Mouse (Mus musculus): Measurements from ENCODE around the gene Hoxa3.
A peak's percentile ranks its signal among the peaks of the same experiment; 100 is the strongest.

Hoxa3 gene

DNA sequence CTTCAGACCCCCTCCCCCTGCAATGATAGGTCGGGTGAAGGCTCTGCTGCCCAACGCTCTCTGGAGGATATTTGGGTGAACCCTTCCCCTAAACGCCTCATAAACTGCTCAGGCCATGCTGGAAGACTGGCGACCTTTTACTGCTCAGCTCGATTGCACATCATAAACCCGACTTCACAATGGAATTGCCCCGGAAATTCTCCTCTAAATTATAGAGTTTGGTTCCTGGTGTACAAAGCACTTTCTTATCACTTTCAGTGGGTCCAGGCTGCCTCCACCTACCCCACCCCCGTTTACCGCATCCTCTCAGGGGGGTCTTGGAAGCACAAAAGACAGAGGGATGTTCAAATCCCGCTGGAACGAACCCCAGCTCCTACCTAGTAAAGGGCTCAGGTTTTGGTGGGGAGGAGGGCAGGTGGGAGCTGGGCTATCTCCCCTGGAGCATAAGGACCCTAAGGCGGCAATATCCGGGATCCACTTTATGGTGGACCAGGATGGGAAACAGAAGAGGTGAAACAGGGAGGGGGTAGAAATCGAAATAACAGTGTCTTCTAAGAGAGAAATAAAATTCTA is 5.6 kb upstream of the Hoxa3 start:
- no peak for DNase-seq (ENCODE audit: low spot score)

DNA sequence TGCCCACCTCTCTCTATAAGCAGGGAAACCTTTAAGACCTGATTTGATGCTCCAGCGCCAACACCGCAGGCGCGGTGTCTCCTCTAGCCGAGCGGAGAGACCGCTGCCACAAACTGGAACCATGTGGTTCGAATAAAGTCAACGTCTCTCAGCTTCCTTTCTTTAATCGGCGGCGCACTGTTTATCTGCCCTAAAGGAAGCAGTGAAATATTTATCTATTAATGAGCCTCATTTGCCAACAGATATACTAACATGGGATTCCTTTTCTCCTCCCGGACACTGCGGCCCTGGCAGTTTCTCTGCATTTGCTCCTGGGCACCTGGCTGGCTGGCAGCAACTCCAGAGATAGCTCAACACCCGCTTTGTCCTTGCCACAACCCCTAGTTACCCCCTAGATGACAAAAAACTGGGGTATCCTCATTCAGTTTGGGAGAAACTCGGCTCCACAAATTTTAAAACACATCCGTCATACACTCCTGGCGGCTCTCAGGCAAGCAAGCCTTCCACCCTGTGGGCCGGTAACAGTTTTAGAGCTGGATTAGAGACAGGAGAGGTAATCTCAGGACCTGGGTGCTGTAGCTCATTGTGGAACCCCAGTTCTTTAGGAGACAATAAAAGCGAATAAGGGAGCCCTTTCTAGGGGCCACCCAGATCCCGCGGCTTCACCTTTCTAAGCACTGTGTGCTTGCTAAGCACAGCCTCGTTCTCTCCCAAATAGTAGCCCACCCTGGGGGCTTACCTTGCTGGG is 4.9 kb upstream of the Hoxa3 start:
- no peak for DNase-seq (ENCODE audit: low spot score)

DNA sequence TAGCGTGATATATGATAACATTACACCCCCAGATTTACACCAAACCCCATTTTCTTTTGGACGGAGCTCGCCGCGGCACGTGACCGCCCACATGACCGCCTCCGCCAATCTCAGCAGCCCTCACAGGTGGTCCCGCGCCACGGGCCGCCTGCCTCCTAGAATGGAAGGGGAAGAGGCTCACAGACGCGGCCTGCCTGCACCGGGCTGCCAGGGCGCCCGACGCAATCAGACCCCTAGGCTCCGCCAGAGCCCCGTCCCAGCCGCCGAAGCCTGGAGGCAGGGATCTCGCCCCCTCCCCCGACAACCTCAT is 4.3 kb upstream of the Hoxa3 start:
- no peak for DNase-seq (ENCODE audit: low spot score)

DNA sequence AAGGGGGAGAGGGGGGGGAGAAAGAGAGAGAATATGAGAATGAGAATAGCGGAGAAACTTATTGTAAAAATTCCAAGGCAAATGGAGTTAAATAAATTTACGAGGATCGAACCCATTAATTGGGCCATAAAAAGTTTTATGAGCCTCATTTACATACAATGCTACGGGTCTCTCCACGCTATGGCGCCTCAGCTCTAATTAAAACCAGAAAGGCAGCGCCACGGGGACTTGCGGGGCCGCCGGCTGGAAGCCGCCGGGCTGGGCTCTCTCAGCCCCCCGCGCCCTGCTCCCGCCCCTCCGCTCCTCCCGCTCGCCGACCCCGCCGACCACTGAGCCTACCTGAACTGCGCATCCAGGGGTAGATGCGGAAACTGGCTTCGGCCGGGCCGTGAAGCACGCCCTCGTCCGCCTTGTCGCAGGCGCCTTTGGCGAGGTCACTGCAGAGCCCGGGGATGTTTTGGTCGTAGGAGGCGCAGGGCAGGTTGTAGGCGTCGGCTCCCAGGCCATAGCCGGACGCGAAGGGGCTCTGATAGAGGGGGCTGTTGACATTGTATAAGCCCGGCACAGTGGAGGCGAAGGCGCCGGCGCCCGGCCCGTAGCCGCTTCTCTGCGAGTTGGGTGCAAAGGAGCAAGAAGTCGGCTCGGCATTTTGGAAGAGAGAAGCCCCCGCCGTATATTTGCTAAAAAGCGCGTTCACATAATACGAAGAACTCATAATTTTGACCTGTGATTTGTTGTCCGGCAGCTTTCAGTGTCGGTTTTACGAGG is 3.7 kb upstream of the Hoxa3 start:
- DNase-seq (ENCODE audit: low spot score), result no peak

DNA sequence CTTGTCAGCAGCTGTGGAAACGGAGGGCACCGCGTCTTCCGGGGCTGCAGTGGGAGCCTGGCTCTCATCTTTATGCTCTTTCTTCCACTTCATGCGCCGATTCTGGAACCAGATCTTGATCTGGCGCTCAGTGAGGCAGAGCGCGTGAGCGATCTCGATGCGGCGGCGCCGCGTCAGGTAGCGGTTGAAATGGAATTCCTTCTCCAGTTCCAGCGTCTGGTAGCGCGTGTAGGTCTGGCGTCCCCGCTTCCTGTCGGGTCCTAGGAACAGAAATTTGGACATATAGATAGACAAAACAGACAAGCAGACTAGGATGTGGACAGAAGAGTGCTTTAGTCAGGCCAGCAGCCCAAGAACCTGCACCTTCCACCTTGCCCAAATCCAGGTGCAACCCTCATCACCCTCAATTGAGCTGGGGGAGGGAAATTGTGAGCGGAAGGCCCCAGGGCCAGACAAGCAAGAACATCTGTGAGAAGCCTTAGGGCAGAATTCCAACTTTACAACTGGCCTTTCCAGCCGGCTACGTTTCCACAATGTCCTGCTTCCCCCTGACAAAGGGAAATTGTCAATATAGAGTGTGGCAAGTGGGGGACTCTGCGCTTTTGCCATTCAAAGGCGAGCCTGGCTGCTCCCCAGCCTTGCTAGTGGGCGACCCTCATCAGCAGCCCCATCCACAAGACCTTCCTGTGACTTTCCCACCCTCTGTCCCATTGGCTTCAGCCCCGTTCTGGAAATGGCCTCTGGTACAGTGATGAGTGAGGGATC is 2.8 kb upstream of the Hoxa3 start:
- DNase-seq (ENCODE audit: low spot score), result no peak

DNA sequence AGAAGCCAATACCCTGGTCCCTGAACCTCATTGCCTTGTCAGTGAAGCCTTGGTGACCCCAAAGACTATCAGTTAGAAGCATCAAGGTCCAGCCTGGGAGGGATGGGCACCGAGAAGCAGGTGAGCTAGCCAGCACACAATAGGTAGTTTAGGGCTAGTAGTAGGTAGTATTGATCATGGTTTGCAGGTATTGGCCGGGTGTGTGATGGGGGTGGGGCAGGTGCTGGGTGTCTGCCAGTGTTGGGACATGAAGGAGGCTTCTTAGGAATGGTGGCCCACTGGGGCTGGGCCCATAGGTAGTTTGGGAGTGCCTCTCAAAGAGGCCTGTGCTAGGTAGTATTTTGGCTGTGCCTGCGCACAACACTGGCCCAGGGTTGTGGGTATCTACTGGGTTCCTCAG is 1.9 kb upstream of the Hoxa3 start:
- no peak for DNase-seq (ENCODE audit: low spot score)

DNA sequence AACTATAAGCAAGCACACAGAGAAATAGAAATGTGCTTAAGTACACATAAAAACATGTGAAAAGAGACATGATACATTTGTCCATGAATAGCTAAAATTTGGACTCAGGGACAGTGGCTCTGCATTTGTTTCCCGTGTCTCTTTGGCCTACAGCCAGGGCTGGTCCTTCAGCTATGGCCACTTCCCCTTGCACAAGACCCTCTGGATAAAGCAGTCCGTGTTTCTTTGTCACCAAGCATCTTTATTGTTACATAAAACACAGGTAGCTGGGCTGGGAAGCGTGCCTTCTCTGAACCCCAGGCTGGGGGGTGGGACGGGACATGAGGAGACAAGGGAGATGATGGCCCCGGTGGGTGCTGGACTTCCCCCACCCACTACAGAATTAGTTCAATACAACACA is 1.1 kb upstream of the Hoxa3 start:
- DNase-seq (ENCODE audit: low spot score), result no peak

DNA sequence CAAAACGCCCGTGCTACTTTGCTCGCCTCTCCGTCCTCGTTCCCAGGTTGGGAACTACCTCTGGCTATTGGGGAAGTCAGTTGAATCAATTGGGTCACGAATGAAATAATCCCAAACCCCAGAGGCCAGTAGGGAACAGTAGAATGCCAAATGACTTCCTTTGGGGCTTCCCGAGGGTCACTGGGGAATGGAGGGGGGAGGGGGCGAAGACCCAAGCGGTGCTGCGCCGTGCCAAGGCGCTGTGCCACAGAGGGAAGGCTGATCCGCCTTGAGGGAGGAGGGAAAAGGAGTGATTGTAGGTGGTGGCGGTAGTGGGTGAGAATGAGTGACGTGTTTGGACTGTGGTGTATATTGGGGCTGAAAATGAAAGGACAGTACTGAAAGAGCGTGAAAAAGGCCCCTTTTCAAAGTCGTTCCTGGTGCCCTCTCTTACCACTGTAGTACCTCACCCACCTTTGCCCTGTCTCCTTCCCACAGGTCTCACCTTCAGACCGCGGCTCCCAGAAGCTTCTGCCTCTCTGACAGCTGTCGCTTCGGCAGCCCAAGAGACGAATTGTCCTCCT is 499 bp downstream of the Hoxa3 start:
- no peak for DNase-seq (ENCODE audit: low spot score)

DNA sequence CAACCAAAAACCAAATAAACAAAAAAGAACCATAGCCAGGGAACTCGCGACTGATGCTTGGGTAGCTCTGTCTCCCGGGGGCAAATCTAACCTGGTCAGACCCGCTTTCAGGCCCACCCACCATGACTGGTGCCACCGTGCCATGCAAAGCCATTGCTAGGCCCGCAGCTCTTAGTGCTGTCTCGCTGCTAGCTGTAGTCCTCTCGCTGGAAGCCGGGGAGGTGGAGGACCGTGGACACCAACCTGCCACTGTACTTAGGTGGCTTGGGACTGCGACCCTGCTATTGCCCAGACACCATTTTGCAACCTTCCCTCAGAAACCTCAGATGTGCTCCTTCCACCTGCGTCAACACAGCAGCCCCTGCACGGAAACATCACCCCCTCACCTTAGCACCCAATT is 1.2 kb downstream of the Hoxa3 start:
- no peak for DNase-seq (ENCODE audit: low spot score)

DNA sequence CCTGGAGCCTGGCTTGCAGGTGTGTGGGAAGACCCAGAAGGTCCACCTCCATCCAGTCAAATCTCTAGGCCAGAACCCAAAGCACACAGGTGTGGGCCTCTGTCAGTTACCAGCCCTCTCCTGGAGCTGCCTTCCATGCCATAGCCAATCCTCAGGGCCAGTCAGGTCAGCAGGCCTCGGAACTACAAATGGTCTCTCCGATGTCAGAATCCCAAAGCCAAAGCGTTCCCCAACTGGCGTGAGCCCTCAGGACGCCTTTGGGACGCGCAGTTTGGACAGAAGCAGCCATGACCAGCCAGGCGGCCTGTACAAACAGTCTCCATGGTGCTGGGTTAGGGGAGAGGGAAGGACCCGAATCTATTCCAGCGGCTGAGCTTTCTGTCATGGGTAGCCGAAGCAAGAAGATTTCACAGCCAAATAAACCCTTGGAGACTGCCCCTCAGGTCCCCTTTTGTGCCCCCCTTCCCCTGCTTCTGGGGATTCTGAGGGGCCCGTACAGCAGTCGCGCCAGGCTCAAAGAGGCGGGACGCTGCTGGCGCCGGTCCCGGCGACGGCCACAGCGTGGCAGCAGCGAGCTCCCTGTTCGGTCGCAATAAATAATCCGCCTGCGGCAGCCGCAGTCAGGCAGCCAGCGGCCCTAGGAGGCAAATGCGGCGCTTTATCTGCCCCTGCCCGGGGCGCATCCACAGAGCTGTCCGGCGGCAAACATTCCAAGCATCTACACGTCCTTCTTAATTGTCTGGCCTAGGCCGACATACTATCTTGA is 1.8 kb downstream of the Hoxa3 start:
- peak; percentile 51 for DNase-seq (ENCODE audit: low spot score)

DNA sequence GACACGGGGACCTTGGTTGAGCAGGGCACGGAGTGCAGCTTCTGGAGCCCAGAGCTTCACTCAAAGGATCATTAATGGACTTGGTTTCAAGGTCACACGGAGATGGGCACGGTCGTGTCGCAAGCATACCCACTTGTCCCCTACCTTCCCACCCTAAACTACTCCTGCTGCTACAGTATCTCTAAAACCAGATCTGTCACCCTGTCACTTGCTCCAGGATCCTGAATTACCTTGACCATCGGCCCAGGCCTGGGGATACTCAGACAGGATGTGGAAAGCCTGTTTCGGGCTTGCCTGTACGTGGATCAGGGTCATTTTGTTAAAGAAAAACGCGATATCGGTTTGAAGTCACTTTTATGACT is 3.5 kb downstream of the Hoxa3 start:
- DNase-seq (ENCODE audit: low spot score), result no peak

DNA sequence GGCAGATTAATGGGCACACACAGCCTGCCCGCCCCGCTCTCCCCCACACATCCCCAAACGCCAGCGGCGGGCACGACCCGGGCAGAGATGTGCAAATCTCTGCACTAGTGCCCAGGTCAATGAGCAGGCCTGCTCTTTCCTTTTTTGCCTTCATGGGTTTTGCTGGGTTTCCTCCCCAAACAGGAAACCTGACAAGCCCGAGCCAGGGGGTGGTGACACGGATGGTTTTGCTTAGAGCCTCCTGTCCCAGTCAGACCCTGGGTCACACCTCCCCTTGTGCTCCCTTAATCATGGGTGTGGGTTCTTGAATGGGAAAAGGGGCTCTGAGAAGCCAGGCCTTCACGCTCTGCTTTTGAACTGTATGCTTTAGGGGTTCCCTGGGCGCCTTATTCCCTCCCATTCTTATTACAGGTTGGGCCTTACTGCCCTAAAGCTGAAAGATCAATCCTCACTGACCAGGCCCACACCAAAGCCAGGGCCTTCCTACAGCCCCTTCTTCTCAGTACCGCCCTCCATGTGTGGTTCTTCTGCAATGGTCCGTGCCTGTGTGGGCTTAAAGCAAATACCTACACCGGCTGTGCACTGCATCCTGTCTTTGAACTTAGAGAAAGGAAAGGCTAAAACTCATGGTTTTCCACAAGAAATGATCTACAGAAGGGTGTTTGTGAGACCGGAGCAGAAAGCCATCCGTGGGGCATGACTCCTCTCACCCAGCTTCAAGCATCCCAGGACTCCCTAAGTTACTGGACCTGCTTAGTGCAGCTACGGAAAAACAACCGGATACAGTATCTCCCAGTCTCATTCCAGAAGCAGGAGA is 4.1 kb downstream of the Hoxa3 start:
- DNase-seq (ENCODE audit: low spot score), result no peak

DNA sequence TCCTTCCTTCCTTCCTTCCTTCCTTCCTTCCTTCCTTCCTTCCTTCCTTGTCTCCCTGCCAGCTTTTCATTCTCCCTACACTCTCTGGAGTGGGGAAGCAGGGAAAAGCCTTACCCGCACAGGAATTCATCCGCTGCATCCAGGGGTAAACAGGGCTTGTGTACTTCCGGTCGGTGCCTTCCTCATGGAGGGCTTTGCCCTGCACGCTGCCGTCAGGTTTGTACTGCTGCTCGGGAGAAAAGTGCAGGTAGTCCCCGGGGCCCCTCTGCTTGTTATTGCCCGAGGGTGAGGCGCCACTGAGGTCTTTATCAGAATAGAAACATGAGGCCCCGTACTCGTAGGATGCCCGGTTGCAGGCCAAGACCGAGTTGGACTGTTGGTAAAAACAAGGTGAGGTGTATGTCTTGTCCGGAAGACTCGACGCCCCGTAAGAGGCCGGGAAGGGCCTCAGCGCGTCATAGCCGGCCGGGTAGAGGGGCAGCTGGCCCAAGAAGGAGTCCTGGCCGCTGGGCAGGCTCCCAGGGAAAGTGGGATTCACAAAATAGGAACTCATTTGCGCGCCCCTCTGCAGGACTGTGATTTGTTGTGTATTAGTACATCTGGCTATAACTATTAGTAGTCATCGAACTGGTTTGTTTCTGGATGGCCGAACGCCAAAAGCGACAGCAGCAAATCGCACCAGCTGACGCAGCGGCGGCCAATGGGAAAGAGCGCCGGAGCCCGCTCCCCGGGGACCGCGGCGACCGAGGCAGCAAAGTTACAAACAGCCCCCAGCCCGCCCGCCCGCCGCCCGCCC is 4.9 kb downstream of the Hoxa3 start, which contains the start of gene Hoxa6:
TSS of gene Hoxa6 (minus strand) at position 651 of the 796 bp plus-strand sequence.
- DNase-seq (ENCODE audit: low spot score), result no peak

DNA sequence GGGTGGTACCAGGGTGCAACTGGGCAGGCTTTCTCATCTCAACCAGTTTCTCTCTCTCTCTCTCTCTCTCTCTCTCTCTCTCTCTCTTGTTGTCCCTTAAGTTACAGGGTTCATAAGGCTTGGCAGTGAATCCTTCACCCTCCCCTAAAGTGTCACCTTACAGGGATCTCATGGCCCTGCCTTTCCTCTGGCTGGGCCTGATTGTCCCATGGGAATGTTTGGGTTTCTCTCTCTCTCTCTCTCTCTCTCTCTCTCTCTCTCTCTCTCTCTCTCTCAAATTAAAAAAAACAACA is 5.5 kb downstream of the Hoxa3 start:
- DNase-seq (ENCODE audit: low spot score), result no peak

DNA sequence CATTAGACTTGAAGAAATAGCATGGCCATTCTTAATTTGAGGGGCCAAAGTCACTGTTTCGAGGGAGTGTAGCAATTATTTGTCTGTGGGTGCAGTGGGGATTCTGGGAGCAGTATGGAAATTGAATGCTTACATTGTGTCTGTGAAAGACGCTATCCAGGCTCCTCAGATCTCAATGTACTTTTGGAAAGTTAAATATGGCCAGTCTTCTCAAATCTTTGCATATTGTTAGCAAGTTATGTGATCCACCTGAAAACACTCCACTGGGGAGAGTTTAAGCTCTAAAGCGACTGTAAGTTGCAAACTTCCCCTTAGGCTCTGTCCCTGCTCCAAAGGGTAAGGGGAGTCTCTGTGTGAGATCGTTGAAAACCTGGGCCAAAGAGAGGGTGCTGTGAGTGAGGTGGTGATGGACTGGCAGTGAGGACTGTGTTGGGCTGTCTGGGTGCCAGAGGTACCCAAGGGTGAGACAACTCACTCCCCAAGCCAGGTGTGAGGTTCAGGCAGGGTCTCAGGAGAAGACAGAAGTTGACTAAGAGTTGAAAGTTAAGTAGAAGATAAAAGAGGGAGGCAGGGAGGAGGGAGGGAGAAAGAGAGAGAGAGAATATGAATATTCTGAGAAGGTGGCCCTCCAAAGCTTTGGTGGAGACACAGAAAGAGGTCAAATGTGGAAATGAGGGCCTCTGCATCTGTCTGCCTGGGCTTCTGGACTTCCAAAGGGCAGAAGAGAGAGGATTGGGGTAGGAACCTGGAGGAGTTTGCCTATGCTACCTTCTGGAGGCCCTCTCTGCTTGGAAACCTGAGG is 6.1 kb downstream of the Hoxa3 start:
- DNase-seq (ENCODE audit: low spot score), result no peak

DNA sequence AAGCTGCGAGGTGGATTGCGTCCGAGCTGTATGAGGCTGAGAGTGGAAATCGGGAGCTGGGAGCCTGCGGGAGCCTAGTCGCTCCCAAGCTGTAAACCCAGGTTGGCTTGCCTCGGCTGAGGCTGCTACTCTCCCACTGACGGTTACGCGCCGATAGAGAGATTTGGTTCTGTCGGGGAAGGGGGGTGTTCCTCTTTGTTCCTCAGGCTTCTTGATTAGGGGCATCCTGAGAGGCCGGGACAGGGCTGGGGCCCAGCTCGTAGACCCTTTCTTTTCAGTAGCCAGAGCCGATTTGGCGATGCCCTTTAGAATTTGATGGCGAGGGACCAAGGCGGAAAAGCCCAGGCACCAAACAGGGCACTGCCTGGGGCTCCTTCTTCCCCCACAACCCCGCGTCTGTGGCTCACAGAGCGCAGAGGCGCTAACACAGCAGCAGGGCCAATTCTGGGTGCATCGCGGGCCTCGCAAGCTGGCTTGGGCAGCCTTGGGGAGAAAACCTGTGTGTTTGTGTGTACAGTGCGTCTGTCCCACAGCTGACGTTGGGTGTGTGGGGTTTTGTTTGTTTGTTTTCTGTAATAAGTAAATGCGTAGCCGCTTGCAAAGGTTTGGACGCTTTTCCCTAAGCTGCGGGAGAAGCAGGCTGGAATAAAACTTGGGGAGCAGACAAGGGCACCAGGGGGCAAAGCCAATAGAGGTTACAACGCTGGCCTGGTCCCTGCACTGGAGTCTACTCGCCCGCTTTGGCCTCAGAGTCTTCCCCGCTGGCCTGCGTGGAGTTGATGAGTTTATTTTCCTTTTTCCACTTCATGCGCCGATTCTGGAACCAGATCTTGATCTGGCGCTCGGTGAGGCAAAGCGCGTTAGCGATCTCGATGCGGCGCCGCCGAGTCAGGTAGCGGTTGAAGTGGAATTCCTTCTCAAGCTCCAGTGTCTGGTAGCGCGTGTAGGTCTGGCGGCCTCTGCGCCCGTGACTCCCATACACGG is 7.2 kb downstream of the Hoxa3 start:
- DNase-seq (ENCODE audit: low spot score), result no peak

DNA sequence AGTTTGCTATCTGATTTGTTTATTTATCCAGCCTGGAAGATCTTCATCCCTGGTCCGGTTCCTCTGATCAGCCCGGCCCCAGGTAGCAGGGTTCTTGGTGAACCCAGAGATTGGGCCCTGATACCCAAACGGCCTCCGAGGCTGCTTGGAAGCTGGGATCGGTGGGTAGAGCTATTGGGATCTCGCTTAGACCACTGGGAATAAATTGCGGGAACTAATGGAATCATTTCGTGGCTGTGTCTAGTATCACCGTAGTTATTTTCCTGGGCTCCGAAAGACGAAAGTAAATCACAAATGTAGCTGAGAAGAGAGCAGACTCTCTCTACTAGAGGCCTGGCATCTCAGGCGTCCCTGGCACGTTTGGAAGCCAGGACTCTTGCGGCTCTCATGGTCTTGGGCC is 7.9 kb downstream of the Hoxa3 start:
- no peak for DNase-seq (ENCODE audit: low spot score)
